Mouse (Mus musculus) neural tube, embryonic 15.5 days (tissue): ENCODE measurements at regions not wholly inside any gene's neighbourhood (a gene's known extent, or its start where the extent isn't known, plus 50 kb on each side); places are given as distances from the start of the nearest gene placed in this dataset.

Experiments
- ATAC-seq: fragments of 200-750 bp; cut with Nextera tagmentation; 2 replicates; pipeline ENCODE4 v1.8.0; 2017; ENCODE audit warnings: mild to moderate bottlenecking, moderate TSS enrichment, moderate library complexity; ENCODE audit not compliant: low FRiP score
- H3K27ac ChIP-seq: fragments of 300-500 bp; sonication (generic); replicated peaks from 2 replicates; pipeline ENCODE4 v1.5.1; 2015; ENCODE audit warnings: mild to moderate bottlenecking, inconsistent platforms
- H3K27me3 ChIP-seq: fragments of 300-500 bp; sonication (generic); replicated peaks from 2 replicates; pipeline ENCODE4 v1.6.1; 2015; ENCODE audit warnings: inconsistent platforms
- H3K36me3 ChIP-seq: fragments of 300-500 bp; sonication (generic); 2 replicates; pipeline ENCODE4 v1.6.1; 2015; ENCODE audit warnings: inconsistent platforms
- H3K4me1 ChIP-seq: fragments of 300-500 bp; sonication (generic); 2 replicates; pipeline ENCODE4 v1.6.1; 2015; ENCODE audit warnings: inconsistent platforms
- H3K4me2 ChIP-seq: fragments of 300-500 bp; sonication (generic); 2 replicates; pipeline ENCODE4 v1.6.1; 2015; ENCODE audit warnings: inconsistent platforms, mild to moderate bottlenecking, moderate library complexity
- H3K4me3 ChIP-seq: fragments of 300-500 bp; sonication (generic); replicated peaks from 2 replicates; pipeline ENCODE4 v1.5.1; 2015; ENCODE audit warnings: mild to moderate bottlenecking, inconsistent platforms
- H3K9ac ChIP-seq: fragments of 300-500 bp; sonication (generic); replicated peaks from 2 replicates; pipeline ENCODE4 v1.6.1; 2015; ENCODE audit warnings: mild to moderate bottlenecking, inconsistent platforms
- H3K9me3 ChIP-seq: fragments of 300-500 bp; sonication (generic); replicated peaks from 2 replicates; pipeline ENCODE4 v1.6.1; 2016; ENCODE audit warnings: inconsistent platforms
- WGBS: fragments of 180-500 bp; shearing (Covaris S2); methylation state at CpG from one replicate; pipeline ENCODE4 v1.1.7; 2015; ENCODE audit warnings: mixed read lengths; 5-methylcytosine and 5-hydroxymethylcytosine counted together

- no peaks in the 10 kb centered on the region for H3K27me3 ChIP-seq
- H3K4me1 ChIP-seq: no peaks in the 10 kb centered on the region
- ATAC-seq: no peak
- H3K4me3 ChIP-seq: no peak overlapping the region
- H3K9ac ChIP-seq: no peak overlapping the region
- H3K9me3 ChIP-seq: no peaks in the 10 kb centered on the region
- H3K36me3 ChIP-seq: no peaks in the 10 kb centered on the region
- H3K4me2 ChIP-seq: no peak overlapping the region
- no peak overlapping the region for H3K27ac ChIP-seq
- WGBS: 87% methylated on average over 3 of the region's 3 CpGs
Measured at GRCm38 (mm10) chr19:32912323-32912722, 155.0 kb downstream of the Pten start.

DNA sequence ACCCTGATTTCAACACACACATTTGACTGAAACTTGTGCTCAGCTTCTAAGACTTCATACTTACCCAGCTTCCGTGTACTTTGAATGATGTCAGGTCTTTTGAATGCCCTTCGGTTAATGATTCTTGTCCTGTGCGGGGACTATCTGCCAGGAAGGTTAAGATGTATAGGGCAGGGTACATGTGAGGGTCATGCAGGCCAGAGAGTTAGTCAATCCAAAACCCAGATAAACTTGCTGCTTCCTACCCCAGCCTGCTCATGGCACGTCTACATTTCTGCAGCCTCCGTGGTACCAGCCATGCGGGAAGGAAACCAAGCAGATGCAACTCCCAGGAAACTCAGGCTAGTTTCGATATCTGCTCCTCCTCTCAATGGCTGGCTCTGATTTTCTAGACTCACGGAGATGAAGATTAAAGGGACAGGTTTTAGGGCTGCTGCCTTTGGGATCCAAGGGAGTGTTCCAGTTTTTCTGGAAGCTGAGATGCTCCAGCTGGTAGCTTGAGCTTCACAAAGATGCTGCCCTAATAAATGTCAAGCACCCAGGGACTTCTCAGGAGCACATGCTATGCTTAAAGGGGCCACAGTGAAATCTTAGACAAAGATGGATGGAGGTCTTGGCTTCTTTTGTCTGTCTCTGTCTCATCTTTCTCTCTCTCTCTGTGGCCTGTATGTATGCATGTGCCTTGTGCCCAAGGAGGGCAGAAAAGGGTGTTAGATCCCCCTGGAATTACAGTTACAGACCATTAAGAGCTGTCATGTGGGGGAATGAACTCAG is 159.4 kb downstream of the Pten start:
- H3K4me1 ChIP-seq: no peaks in the 10 kb centered on the region
- H3K9ac ChIP-seq: no peak overlapping the region
- 87% methylated on average over 8 of the region's 8 CpGs for WGBS

DNA sequence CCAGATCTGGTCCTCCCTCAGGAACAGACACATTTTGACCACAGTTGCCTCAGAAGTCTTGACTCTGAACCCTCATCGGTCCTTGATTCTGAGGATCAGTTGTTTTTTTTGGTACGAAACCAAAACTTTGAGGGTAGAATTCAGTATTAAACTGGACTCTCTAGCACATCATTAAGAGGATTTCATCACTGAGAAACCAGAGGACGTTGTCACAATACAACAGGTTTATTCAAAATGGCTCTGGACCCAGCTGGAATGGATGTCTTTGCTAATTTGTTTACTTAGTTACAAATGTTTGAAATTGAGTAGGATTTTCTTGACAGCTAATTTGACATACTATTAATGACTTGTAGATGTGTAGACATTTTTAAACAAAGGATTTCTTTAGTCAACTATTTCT is 163.7 kb downstream of the Pten start:
- Histone ChIP-seq H3K27me3 (no peaks in the 10 kb centered on the region), H3K9me3 (no peaks in the 10 kb centered on the region), H3K36me3 (no peaks in the 10 kb centered on the region), H3K27ac (no peak overlapping the region), H3K4me1 (no peaks in the 10 kb centered on the region), H3K9ac (no peak overlapping the region), H3K4me2 (no peak overlapping the region), H3K4me3 (no peak overlapping the region)
- ATAC-seq: no peak
- 90% methylated on average over 3 of the region's 3 CpGs for WGBS

More for the DNA sequence above, 159.4 kb downstream of the Pten start:
- Histone ChIP-seq H3K4me2 (no peak overlapping the region), H3K4me3 (no peak overlapping the region), H3K9me3 (no peaks in the 10 kb centered on the region), H3K36me3 (no peaks in the 10 kb centered on the region), H3K27ac (no peak overlapping the region), H3K27me3 (no peaks in the 10 kb centered on the region)
- no peak for ATAC-seq

- no peak overlapping the region for H3K9ac ChIP-seq
- no peak overlapping the region for H3K4me3 ChIP-seq
- H3K36me3 ChIP-seq: no peaks in the 10 kb centered on the region
- ATAC-seq: no peak
- no peak overlapping the region for H3K27ac ChIP-seq
- no peaks in the 10 kb centered on the region for H3K27me3 ChIP-seq
- H3K4me2 ChIP-seq: no peak overlapping the region
- no peaks in the 10 kb centered on the region for H3K4me1 ChIP-seq
- no peaks in the 10 kb centered on the region for H3K9me3 ChIP-seq
- WGBS: 96% methylated on average over 3 of the region's 3 CpGs
Measured at GRCm38 (mm10) chr19:32923911-32924310, 166.6 kb downstream of the Pten start.

DNA sequence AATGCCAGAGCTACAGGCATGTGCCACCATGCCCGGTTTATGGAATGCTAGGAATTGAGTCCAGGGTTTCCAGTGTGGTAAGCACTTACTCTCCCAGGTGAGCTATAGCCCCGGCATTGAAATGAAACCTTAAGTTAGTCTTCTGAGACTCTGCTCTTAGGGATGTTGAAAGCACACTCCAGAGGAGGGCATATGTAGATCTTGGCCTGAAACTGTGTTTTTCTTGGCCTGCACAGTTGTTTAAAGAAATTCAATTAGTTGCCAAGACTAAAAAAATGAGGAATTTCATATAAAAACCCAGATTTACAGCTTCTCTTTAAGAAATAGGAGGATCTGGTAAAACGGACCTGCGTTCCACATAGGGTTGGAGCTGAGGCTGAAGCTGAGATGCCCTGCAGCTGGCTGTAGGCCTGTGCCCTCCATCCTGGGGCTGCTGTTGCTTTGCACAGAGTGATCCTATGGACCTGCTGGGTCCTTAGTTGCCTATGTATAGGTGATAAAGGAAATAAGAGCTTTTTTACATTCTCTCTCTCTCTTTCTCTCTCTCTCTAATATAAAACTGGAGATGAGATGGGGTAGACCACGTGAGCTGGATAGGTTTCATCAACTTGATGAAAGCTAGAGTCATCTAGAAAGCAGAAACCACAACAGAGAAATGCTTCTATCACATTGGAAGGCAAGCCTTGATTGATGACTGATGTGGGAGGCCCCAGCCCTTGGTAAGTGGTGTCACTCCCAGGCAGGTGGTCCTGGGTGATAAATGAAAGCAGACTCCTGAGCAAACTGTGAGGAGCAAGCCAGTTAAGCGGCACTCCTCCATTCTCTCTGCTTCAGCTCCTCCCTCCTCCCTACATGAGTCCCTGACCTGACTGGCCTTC is 168.6 kb downstream of the Pten start:
- no peaks in the 10 kb centered on the region for H3K27me3 ChIP-seq
- no peak overlapping the region for H3K9ac ChIP-seq
- no peaks in the 10 kb centered on the region for H3K9me3 ChIP-seq
- ATAC-seq: no peak
- H3K4me1 ChIP-seq: no peaks in the 10 kb centered on the region
- H3K4me2 ChIP-seq: no peak overlapping the region
- no peak overlapping the region for H3K27ac ChIP-seq
- 77% methylated on average over 6 of the region's 6 CpGs for WGBS
- H3K36me3 ChIP-seq: no peaks in the 10 kb centered on the region
- H3K4me3 ChIP-seq: no peak overlapping the region

GRCm38 (mm10) chr19:32926571-32926970 is 169.3 kb downstream of the Pten start:
- Histone ChIP-seq H3K27me3 (no peaks in the 10 kb centered on the region), H3K9me3 (no peaks in the 10 kb centered on the region), H3K9ac (no peak overlapping the region), H3K27ac (no peak overlapping the region), H3K4me1 (no peaks in the 10 kb centered on the region), H3K36me3 (no peaks in the 10 kb centered on the region), H3K4me2 (no peak overlapping the region), H3K4me3 (no peak overlapping the region)
- no peak for ATAC-seq
- 77% methylated on average over 4 of the region's 4 CpGs for WGBS

DNA sequence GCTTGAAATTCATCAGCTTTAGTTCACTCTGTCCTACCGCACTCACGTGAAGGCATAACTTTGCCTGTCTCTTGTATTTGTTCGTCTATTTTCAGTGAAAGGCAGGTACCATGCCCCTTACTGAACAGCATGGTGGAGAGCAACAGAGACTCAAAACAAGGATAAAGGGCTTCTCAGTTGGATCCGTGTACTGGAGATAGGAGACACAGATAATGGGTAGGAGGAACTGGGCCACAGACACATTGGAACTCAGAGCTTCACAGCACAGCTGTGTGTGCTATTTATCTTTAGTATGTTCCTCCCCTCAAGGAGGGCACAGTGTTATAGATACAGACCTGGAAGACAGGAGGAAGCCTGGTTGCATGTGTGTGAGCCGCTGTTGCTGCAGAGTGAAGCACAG is 176.4 kb downstream of the Pten start:
- ATAC-seq: no peak
- no peak overlapping the region for H3K9ac ChIP-seq
- no peak overlapping the region for H3K4me3 ChIP-seq
- no peaks in the 10 kb centered on the region for H3K9me3 ChIP-seq
- no peaks in the 10 kb centered on the region for H3K4me1 ChIP-seq
- H3K27me3 ChIP-seq: no peaks in the 10 kb centered on the region
- no peaks in the 10 kb centered on the region for H3K36me3 ChIP-seq
- no peak overlapping the region for H3K27ac ChIP-seq
- no peak overlapping the region for H3K4me2 ChIP-seq
- WGBS: 91% methylated on average over 5 of the region's 5 CpGs

DNA sequence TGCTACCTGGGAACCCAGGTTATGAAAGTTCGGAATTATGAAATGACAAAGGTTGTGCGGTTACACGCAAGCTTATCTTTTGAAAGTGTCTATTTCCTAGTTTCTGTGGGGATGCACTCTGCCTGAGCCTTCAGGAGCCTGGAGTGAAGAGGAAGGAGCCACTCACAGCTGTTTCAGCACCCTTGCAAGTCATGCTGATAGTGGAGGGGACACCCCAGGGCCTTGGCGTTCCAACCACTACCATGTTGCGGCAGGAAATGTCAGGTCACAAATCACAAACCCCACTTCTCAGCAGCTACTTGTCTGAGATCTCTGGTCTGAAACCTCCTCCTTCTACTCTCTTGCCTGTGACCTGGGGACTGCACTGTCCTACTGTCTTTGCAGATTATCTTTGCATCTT is 178.3 kb downstream of the Pten start:
- Histone ChIP-seq H3K36me3 (no peaks in the 10 kb centered on the region), H3K4me2 (no peak overlapping the region), H3K9me3 (no peaks in the 10 kb centered on the region), H3K4me1 (no peaks in the 10 kb centered on the region), H3K9ac (no peak overlapping the region), H3K27me3 (no peaks in the 10 kb centered on the region), H3K4me3 (no peak overlapping the region), H3K27ac (no peak overlapping the region)
- 88% methylated on average over 5 of the region's 5 CpGs for WGBS
- ATAC-seq: no peak

DNA sequence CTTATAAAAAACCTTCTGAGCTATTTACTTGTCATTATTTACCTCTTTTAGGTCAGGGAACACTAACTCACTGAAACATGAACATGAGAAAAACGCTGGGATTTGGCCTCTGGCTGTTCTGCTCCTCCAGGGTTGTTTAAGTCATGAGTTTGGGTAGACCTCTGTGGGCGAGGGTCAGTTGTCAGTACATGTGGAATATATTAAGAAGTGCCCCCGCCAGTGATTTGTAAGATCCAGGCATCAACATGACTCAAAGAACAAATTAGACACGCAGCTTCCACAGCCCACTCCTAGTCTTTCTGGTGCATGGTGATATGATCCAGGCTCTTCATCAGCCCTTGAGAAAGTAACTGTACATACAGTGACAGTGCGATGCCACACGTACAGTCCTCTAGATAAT is 180.3 kb downstream of the Pten start:
- Histone ChIP-seq H3K4me3 (no peak overlapping the region), H3K36me3 (no peaks in the 10 kb centered on the region), H3K27ac (no peak overlapping the region), H3K9me3 (no peaks in the 10 kb centered on the region), H3K4me2 (no peak overlapping the region), H3K27me3 (no peaks in the 10 kb centered on the region), H3K4me1 (no peaks in the 10 kb centered on the region), H3K9ac (no peak overlapping the region)
- WGBS: 87% methylated on average over 6 of the region's 6 CpGs
- no peak for ATAC-seq

- ATAC-seq: no peak
- no peak overlapping the region for H3K27ac ChIP-seq
- 88% methylated on average over 5 of the region's 5 CpGs for WGBS
Measured at GRCm38 (mm10) chr19:32939692-32940091, 182.4 kb downstream of the Pten start.

GRCm38 (mm10) chr19:32940806-32941205 is 183.5 kb downstream of the Pten start:
- H3K36me3 ChIP-seq: no peaks in the 10 kb centered on the region
- H3K9ac ChIP-seq: no peak overlapping the region
- H3K27me3 ChIP-seq: no peaks in the 10 kb centered on the region
- ATAC-seq: no peak
- WGBS: 78% methylated on average over 6 of the region's 6 CpGs
- no peak overlapping the region for H3K27ac ChIP-seq
- H3K4me3 ChIP-seq: no peak overlapping the region
- no peak overlapping the region for H3K4me2 ChIP-seq
- no peaks in the 10 kb centered on the region for H3K4me1 ChIP-seq
- H3K9me3 ChIP-seq: no peaks in the 10 kb centered on the region

More at GRCm38 (mm10) chr19:32939692-32940091, 182.4 kb downstream of the Pten start:
- Histone ChIP-seq H3K9ac (no peak overlapping the region), H3K4me3 (no peak overlapping the region), H3K27me3 (no peaks in the 10 kb centered on the region), H3K4me1 (no peaks in the 10 kb centered on the region), H3K4me2 (no peak overlapping the region), H3K9me3 (no peaks in the 10 kb centered on the region), H3K36me3 (no peaks in the 10 kb centered on the region)
